21 mouse cellular contexts compared by ENCODE assay signal in the genomic region with DNA sequence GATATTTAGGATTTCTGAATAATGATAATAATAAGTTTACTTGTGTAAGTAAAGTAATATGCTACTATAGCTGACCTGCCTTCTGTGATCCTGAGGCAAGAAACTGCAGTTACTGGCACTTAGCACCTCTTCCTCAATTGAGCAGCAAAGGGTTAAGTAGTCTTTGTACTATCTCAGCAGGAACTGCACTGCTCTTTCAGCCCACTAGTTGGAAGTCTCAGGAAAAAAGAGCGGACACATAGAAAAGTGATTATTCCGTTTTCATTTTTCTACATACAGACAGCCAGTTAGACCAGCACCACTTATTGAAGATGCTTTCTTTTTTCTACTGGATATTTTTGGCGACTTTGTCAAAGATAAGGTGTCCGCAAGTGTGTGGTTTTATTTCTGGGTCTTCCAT. TPM values are rescaled to one million over a fixed set of nuclear protein-coding genes. Genes with fewer than 3 reads are reported as not detected.
DNase-seq lines count a peak whose midpoint lies in the region; ATAC-seq and TF ChIP-seq lines count a peak whose summit lies in the region.
"Not testable (repeated sequence)": the region's sequence is repeated elsewhere in the genome, so short reads cannot be mapped to it uniquely, and the experiment has no call there.
"Had no signal": no experiment of that assay in that cellular context is flagged by ENCODE, and none has a peak within 500 bp of the region (broad histone marks: within the 10 kb centered on the region; RNA-seq: fewer than 3 reads in every experiment).

No protein-coding gene starts in this region.

- POLR2A ChIA-PET in Patski (lab: Charles Lee): not testable (repeated sequence)

- ATAC-seq in Patski: peak; percentile 65
- 0 out of 2 replicates have a peak, but pooled peaks have one; percentile 50 for ATAC-seq in common myeloid progenitor, adult 5-6 weeks (replicated peaks; ENCODE audit: low read depth, poor library complexity, severe bottlenecking)
- peak; percentile 50; the same call in 1 of the 2 replicates for ATAC-seq in granulocyte monocyte progenitor cell, adult 5-6 weeks (replicated peaks; ENCODE audit: poor library complexity, severe bottlenecking)

- not testable (repeated sequence) for H3K27me3 ChIP-seq in Patski

- in situ Hi-C loops in Patski (cut with MboI; ENCODE audit: low pct_unique_long_range_greater_than_20kb): not testable (repeated sequence)

- not testable (repeated sequence) for TF ChIP-seq CTCF in Patski (IDR thresholded peaks at IDR 0.05)

- not testable (repeated sequence) for DNase-seq in Patski (ENCODE audit: low read depth, low spot score)
- peak; percentile 4 for DNase-seq in R1 (ENCODE audit: low read depth, low spot score)

- CTCF ChIA-PET in Patski (lab: Charles Lee): not testable (repeated sequence)

RNA-seq across cellular contexts. Expression of a gene that starts 37.7 kb away (rescaled TPM):
- polyA plus RNA-seq in Patski (2021): not detected
- not detected in 2 replicates for total RNA-seq in common myeloid progenitor, adult 5-6 weeks (2017)
- not detected in 2 replicates for total RNA-seq in granulocyte monocyte progenitor cell, adult 5-6 weeks (2014; fragmentation: Nextera tagmentation)
- not detected in 2 replicates for total RNA-seq in granulocyte monocyte progenitor cell, adult 5-6 weeks (2017)
- total RNA-seq: adrenal gland, adult 18-20 months; adrenal gland, adult 2 months; adrenal gland, adult 8-10 months; adrenal gland, postnatal 10 days; adrenal gland, postnatal 14 days; adrenal gland, postnatal 25 days; adrenal gland, postnatal 36 days; adrenal gland, postnatal 4 days; CH12.LX; ES-E14; G1E; MEL had no signal
- polyA plus RNA-seq: activated CD4-positive, CD25-positive, alpha-beta regulatory T cell, adult 4 months; adrenal gland, adult 2 months; brain, embryonic 14.5 days; C2C12; CD4-positive, CD25-positive, alpha-beta regulatory T cell, adult 4 months; cerebellum, adult 2 months; G1E had no signal
